ENCODE assay signal across 9 mouse cellular contexts in the genomic region with DNA sequence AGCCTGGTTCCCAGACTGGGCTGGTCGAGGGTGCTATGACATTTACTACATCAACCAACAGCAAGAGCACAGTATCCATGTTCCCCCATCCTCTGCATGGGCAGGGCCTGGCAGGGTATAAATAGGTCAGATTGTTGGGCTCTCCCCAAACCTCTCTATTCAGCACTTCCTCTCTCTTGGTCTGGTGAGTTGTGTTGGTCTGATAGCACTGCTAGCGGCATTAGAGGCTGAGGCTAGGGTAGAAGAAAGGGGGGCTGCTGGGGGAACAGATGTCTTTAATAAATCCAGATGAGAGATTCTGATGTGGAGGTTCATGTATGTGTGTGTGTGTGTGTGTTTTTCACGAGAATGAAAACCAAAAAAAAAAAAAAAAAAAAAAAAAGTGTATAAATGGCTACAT. TPM values are rescaled to one million over a fixed set of nuclear protein-coding genes. Genes with fewer than 3 reads are reported as not detected.
A peak's percentile ranks its signal among the peaks of the same experiment; 100 is the strongest.
DNase-seq lines count a peak whose midpoint lies in the region; ATAC-seq and TF ChIP-seq lines count a peak whose summit lies in the region.
"Had no signal": no experiment of that assay in that cellular context is flagged by ENCODE, and none has a peak within 500 bp of the region (broad histone marks: within the 10 kb centered on the region; RNA-seq: fewer than 3 reads in every experiment).

Gene S100a4 (plus strand): TSS at position 149 of the 400 bp plus-strand sequence.

- no peak within 1 kb of the TSS for H3K9ac ChIP-seq in heart, embryonic 13.5 days
- H3K9ac ChIP-seq: liver, embryonic 15.5 days had no signal

- no peak within 1 kb of the TSS for H3K4me2 ChIP-seq in heart, embryonic 13.5 days
- H3K4me2 ChIP-seq: liver, embryonic 15.5 days had no signal

- no peak for TF ChIP-seq POLR2A in thymus, adult 2 months (IDR thresholded peaks at IDR 0.05; ENCODE audit: control insufficient read depth, extremely low read depth, insufficient read depth, low read length, poor library complexity)

- ATAC-seq in heart, embryonic 13.5 days (ENCODE audit: extremely low read depth, insufficient number of reproducible peaks, low FRiP score, low TSS enrichment) = no peak
- ATAC-seq in neutrophil, adult 5-6 weeks (ENCODE audit: extremely low read depth, insufficient number of reproducible peaks, low FRiP score, poor library complexity, severe bottlenecking) = peak; percentile 47; the same call in 1 of the 2 replicates

- no peaks in the 10 kb centered on the region for H3K9me3 ChIP-seq in heart, embryonic 13.5 days
- H3K9me3 ChIP-seq: liver, embryonic 15.5 days had no signal

- no peaks in the 10 kb centered on the region for H3K36me3 ChIP-seq in thymus, adult 2 months (ENCODE audit: control insufficient read depth, insufficient read depth, low read length)
- no peaks in the 10 kb centered on the region for H3K36me3 ChIP-seq in heart, embryonic 13.5 days
- H3K36me3 ChIP-seq: liver, embryonic 15.5 days had no signal

- H3K27me3 ChIP-seq in thymus, adult 2 months (ENCODE audit: control insufficient read depth, insufficient read depth, low read length) = no peaks in the 10 kb centered on the region
- 0 out of 2 replicates have a peak, but pooled peaks cover 5% of the 10 kb centered on the region for H3K27me3 ChIP-seq in heart, embryonic 13.5 days (replicated peaks)

- WGBS in thymus, adult 2 months = 33% methylated on average over 3 of the region's 3 CpGs
- WGBS in heart, embryonic 13.5 days = 43% methylated on average over 3 of the region's 3 CpGs

- H3K4me1 ChIP-seq in thymus, adult 2 months (replicated peaks; ENCODE audit: control insufficient read depth, insufficient read depth, low read length) = peaks cover 24% of the 10 kb centered on the region
- H3K4me1 ChIP-seq in heart, embryonic 13.5 days = peaks cover 35% of the 10 kb centered on the region
- H3K4me1 ChIP-seq: liver, embryonic 15.5 days had no signal

- H3K4me3 ChIP-seq in thymus, adult 2 months (ENCODE audit: control insufficient read depth, insufficient read depth, low read length) = no peak within 1 kb of the TSS
- no peak within 1 kb of the TSS for H3K4me3 ChIP-seq in heart, embryonic 13.5 days
- H3K4me3 ChIP-seq: liver, embryonic 15.5 days had no signal

- TF ChIP-seq CTCF in thymus, adult 2 months (IDR thresholded peaks at IDR 0.05; ENCODE audit: borderline replicate concordance, control insufficient read depth, extremely low read depth, insufficient read depth, low read length, poor library complexity) = no peak

- H3K27ac ChIP-seq in thymus, adult 2 months (ENCODE audit: control insufficient read depth, insufficient read depth, low read length) = no peak within 1 kb of the TSS
- H3K27ac ChIP-seq in heart, embryonic 13.5 days (replicated peaks) = peak within 1 kb of the TSS; percentile 64
- H3K27ac ChIP-seq: liver, embryonic 15.5 days had no signal

- no peak for DNase-seq in frontal cortex, adult 2 months (ENCODE audit: extremely low spot score in 1 of 2, low spot score in 1 of 2)
- no peak for DNase-seq in frontal cortex, postnatal 25 days (ENCODE audit: low spot score in 2 of 2)
- no peak for DNase-seq in thymus, adult 2 months
- no peak for DNase-seq in thymus, adult 18-20 months
- no peak for DNase-seq in thymus, postnatal 4 days
- DNase-seq in kidney, postnatal 10 days = no peak

RNA-seq across cellular contexts. Expression of gene S100a4, which starts in this region (rescaled TPM):
- 13.9 and 14.5 TPM in 2 replicates for polyA plus RNA-seq in frontal cortex, adult 2 months (2012; rRNA removed)
- 31.0 and 51.8 TPM in 2 replicates for polyA plus RNA-seq in thymus, adult 2 months (2012; rRNA removed)
- 2.4 and 3.1 TPM in 2 replicates for polyA plus RNA-seq in heart, embryonic 13.5 days (2015; fragmentation: Nextera tagmentation; extraction: Ambion mirVana)
- 88.4 and 95.9 TPM in 2 replicates for total RNA-seq in neutrophil, adult 5-6 weeks (2017)
